14 mouse cellular contexts compared by ENCODE assay signal in genomic region chr10:16878197-16878596, GRCm38 (mm10).
"Had no signal": no experiment of that assay in that cellular context is flagged by ENCODE, and none has a peak within 500 bp of the region (broad histone marks: within the 10 kb centered on the region; RNA-seq: fewer than 3 reads in every experiment).

No protein-coding gene starts in this region.

- H3K27me3 ChIP-seq: kidney, embryonic 15.5 days; megakaryocyte, embryonic 14.5 days; stomach, embryonic 15.5 days had no signal

- H3K9ac ChIP-seq: kidney, embryonic 15.5 days; lung, embryonic 14.5 days; stomach, embryonic 15.5 days had no signal

- H3K9me3 ChIP-seq: kidney, embryonic 15.5 days; limb, embryonic 10.5 days; megakaryocyte, embryonic 14.5 days; stomach, embryonic 15.5 days had no signal

- H3K27ac ChIP-seq: kidney, embryonic 15.5 days; limb, embryonic 10.5 days; stomach, embryonic 15.5 days had no signal

- DNase-seq: kidney, postnatal 14 days; lung, embryonic 14.5 days; lung, postnatal 10 days; lung, postnatal 4 days; right cerebral cortex, postnatal 4 days; thymus, adult 2 months; thymus, postnatal 36 days had no signal

- ATAC-seq: midbrain, embryonic 16.5 days had no signal

- H3K36me3 ChIP-seq: kidney, embryonic 15.5 days; limb, embryonic 10.5 days; stomach, embryonic 15.5 days had no signal

- H3K4me3 ChIP-seq: kidney, embryonic 15.5 days; limb, embryonic 10.5 days; megakaryocyte, embryonic 14.5 days; stomach, embryonic 15.5 days had no signal

- H3K4me2 ChIP-seq: kidney, embryonic 15.5 days; liver, embryonic 11.5 days; lung, embryonic 14.5 days; midbrain, embryonic 11.5 days; stomach, embryonic 15.5 days had no signal

- H3K4me1 ChIP-seq: kidney, embryonic 15.5 days; limb, embryonic 10.5 days; stomach, embryonic 15.5 days had no signal
